Mouse (Mus musculus): ENCODE measurements around the gene Clip2.
A peak's percentile ranks its signal among the peaks of the same experiment; 100 is the strongest.

Clip2 gene

GRCm38 (mm10) chr5:134565696-134566095 is 13.5 kb upstream of the Clip2 start:
- no peak for DNase-seq (ENCODE audit: low spot score in 2 of 2)

- no peak for DNase-seq (ENCODE audit: low spot score in 2 of 2)
These were observed 12.0 kb upstream of the Clip2 start for GRCm38 (mm10) chr5:134564272-134564671.

- no peak for DNase-seq (ENCODE audit: low spot score in 2 of 2)
These were observed 8.4 kb upstream of the Clip2 start for GRCm38 (mm10) chr5:134560450-134561171.

- DNase-seq (ENCODE audit: low spot score in 2 of 2) = no peak
These were observed 7.8 kb upstream of the Clip2 start, which contains the start of gene Syna for GRCm38 (mm10) chr5:134560071-134560449. Syna (minus strand) TSS chr5:134560171.

GRCm38 (mm10) chr5:134555463-134556164 is 3.4 kb upstream of the Clip2 start:
- peak; percentile 36 to 39 for DNase-seq (ENCODE audit: low spot score in 2 of 2)

GRCm38 (mm10) chr5:134553951-134554546 is 1.8 kb upstream of the Clip2 start:
- no peak for DNase-seq (ENCODE audit: low spot score in 2 of 2)

- DNase-seq (ENCODE audit: low spot score in 2 of 2) = no peak
These were observed 763 bp downstream of the Clip2 start for GRCm38 (mm10) chr5:134551233-134552109.

GRCm38 (mm10) chr5:134550836-134551232 is 1.4 kb downstream of the Clip2 start:
- no peak for DNase-seq (ENCODE audit: low spot score in 2 of 2)

GRCm38 (mm10) chr5:134549640-134550168 is 2.5 kb downstream of the Clip2 start:
- no peak for DNase-seq (ENCODE audit: low spot score in 2 of 2)

- no peak for DNase-seq (ENCODE audit: low spot score in 2 of 2)
These were observed 3.9 kb downstream of the Clip2 start for GRCm38 (mm10) chr5:134548306-134548705.

- DNase-seq (ENCODE audit: low spot score in 2 of 2) = no peak
These were observed 5.4 kb downstream of the Clip2 start for GRCm38 (mm10) chr5:134546790-134547189.

GRCm38 (mm10) chr5:134545242-134545629 is 7.0 kb downstream of the Clip2 start:
- no peak for DNase-seq (ENCODE audit: low spot score in 2 of 2)

GRCm38 (mm10) chr5:134544516-134545241 is 7.6 kb downstream of the Clip2 start:
- no peak for DNase-seq (ENCODE audit: low spot score in 2 of 2)

GRCm38 (mm10) chr5:134541640-134542039 is 10.6 kb downstream of the Clip2 start:
- peak in 1 of 2 experiments; percentile 13 for DNase-seq (ENCODE audit: low spot score in 2 of 2)

GRCm38 (mm10) chr5:134540881-134541280 is 11.4 kb downstream of the Clip2 start:
- no peak for DNase-seq (ENCODE audit: low spot score in 2 of 2)

- peak; percentile 27 for DNase-seq (ENCODE audit: low spot score in 2 of 2)
These were observed 12.3 kb downstream of the Clip2 start for GRCm38 (mm10) chr5:134539891-134540290.

GRCm38 (mm10) chr5:134536036-134536435 is 16.2 kb downstream of the Clip2 start:
- no peak for DNase-seq (ENCODE audit: low spot score in 2 of 2)

- DNase-seq (ENCODE audit: low spot score in 2 of 2) = no peak
These were observed 19.8 kb downstream of the Clip2 start for GRCm38 (mm10) chr5:134532417-134532816.

GRCm38 (mm10) chr5:134531585-134531984 is 20.6 kb downstream of the Clip2 start:
- no peak for DNase-seq (ENCODE audit: low spot score in 2 of 2)

GRCm38 (mm10) chr5:134530830-134531229 is 21.4 kb downstream of the Clip2 start:
- DNase-seq (ENCODE audit: low spot score in 2 of 2) = no peak

GRCm38 (mm10) chr5:134528488-134528887 is 23.7 kb downstream of the Clip2 start:
- no peak for DNase-seq (ENCODE audit: low spot score in 2 of 2)
